Mouse (Mus musculus): ENCODE data around the gene Teddm2. TPM values are rescaled to one million over a fixed set of nuclear protein-coding genes. Genes with fewer than 3 reads are reported as not detected.
A peak's percentile ranks its signal among the peaks of the same experiment; 100 is the strongest.
"Not testable (repeated sequence)": the region's sequence is repeated elsewhere in the genome, so short reads cannot be mapped to it uniquely, and the experiment has no call there.

The Teddm2 gene
- polyA plus RNA-seq, 1 experiment from 2014 or later = 0.67 TPM

DNA sequence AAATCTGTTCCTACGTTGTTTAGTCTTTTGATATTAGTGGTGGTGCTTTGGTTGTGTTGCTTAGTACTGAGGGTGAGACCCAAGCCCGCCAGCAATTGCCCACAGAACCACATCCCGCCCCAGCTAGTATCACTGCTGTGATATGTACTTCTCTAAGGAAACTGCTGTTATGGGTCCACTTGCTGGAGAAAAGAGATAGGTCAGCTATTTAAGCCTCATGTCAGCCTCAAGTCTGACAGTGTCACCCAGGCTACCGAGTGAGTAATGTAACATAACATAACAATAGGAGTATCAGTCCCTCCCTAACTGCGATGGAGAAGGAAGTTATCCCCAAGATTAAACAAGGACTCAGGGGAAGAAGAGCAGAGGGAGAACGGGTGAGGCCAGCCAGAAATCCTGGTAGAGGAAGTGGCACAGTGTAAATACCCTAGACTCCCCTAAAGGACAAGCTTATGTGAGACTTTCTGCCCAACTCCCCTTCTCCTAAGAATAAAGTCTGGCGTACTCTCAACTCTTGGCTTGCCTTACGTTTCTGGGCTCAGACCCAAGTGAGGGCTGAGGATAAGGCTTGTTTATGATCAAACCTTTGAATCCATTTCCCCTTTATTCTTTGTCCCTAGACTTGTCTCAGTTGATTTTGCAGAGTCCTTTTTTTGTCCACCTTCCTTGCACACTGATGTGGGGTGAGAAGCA, 5.7 kb downstream of the Teddm2 start:
- Histone ChIP-seq H3K27ac (ENCODE audit: low read length) (no peak overlapping the region), H3K27me3 (ENCODE audit: insufficient read depth, low read length) (no peaks in the 10 kb centered on the region), H3K4me1 (ENCODE audit: insufficient read depth, low read length) (no peaks in the 10 kb centered on the region), H3K9ac (replicated peaks; ENCODE audit: low read length) (no peak overlapping the region), H3K4me3 (ENCODE audit: low read length) (no peak overlapping the region), H3K9me3 (ENCODE audit: low read length) (no peaks in the 10 kb centered on the region), H3K4me2 (replicated peaks; ENCODE audit: low read depth, low read length) (no peak overlapping the region), H3K36me3 (ENCODE audit: insufficient read depth, low read length) (no peaks in the 10 kb centered on the region)
- no peak for ATAC-seq (ENCODE audit: low FRiP score, low TSS enrichment)
- 63% methylated on average over 8 of the region's 8 CpGs for WGBS

DNA sequence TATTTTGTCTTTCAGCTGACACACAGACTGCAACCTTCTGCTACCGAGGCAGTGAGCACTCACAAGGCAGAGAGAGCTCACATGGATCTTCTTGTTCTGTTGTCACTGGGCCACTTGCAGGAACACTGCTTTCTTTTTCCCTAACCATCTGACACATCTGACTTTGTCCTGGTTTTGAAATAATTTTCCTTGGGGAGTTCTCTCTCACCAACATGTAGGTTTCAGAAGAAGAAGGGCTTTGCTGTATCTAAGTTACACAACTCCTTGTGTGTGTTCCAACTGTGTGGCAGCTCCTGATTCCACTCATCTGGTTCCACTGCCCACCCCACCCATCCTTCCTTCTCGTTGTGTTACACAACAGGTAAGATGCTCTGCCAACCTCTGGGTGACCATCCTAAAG, 6.3 kb downstream of the Teddm2 start:
- no peak overlapping the region for H3K4me2 ChIP-seq (replicated peaks; ENCODE audit: low read depth, low read length)
- H3K36me3 ChIP-seq (ENCODE audit: insufficient read depth, low read length) = no peaks in the 10 kb centered on the region
- H3K9ac ChIP-seq (replicated peaks; ENCODE audit: low read length) = no peak overlapping the region
- ATAC-seq (ENCODE audit: low FRiP score, low TSS enrichment) = no peak
- no peaks in the 10 kb centered on the region for H3K27me3 ChIP-seq (ENCODE audit: insufficient read depth, low read length)
- H3K9me3 ChIP-seq (ENCODE audit: low read length) = no peaks in the 10 kb centered on the region
- 87% methylated on average over 2 of the region's 2 CpGs for WGBS
- no peaks in the 10 kb centered on the region for H3K4me1 ChIP-seq (ENCODE audit: insufficient read depth, low read length)
- no peak overlapping the region for H3K27ac ChIP-seq (ENCODE audit: low read length)
- no peak overlapping the region for H3K4me3 ChIP-seq (ENCODE audit: low read length)

DNA sequence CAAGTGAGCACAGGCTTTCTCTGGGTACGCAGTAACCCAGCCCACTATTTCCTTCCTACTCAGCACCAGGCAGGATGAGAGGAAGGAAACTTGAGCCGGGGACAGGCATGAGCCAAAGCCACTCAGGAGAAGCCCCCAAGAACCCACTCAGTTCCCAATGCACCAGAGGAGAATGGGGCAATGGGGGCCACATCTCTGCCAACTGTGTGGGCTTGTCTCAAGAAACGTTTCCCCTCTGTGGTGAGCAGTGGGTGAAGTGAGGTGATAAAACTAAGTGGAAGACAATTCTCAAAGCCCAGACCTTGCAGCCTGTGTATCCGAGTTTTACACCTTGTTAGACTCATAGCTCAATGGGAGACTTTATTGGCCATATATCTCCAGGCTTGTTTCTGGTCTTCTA, 8.6 kb downstream of the Teddm2 start, which contains the start of gene Teddm1a:
Gene Teddm1a, plus strand, starts transcription at position 301 of the 400 bp plus-strand sequence.
- WGBS = 40% methylated on average over 4 of the region's 4 CpGs

DNA sequence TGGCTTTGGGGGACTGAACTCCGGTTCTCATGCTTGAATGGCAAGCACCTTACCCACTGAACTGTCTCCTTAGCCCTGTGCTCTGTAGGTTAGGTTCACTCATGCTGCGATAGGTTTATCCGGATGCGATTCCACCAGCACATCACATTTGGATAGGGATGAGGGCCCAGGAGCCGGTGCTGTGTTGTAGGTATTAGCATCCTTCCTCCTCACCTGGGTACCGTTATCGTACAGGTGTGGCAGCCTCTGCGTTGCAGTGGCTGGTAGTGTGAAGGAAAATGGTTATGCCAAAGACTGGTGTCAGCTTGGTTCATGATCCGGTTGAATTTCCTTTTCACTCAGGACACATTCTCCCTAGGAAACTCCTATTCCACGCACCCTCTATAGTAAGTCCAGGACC, 9.9 kb downstream of the Teddm2 start:
- ATAC-seq (ENCODE audit: low FRiP score, low TSS enrichment) = no peak
- H3K27ac ChIP-seq (ENCODE audit: low read length) = no peak overlapping the region
- 89% methylated on average over 10 of the region's 10 CpGs for WGBS
- H3K4me1 ChIP-seq (ENCODE audit: insufficient read depth, low read length) = no peaks in the 10 kb centered on the region
- H3K9ac ChIP-seq (replicated peaks; ENCODE audit: low read length) = no peak overlapping the region
- no peaks in the 10 kb centered on the region for H3K9me3 ChIP-seq (ENCODE audit: low read length)
- no peaks in the 10 kb centered on the region for H3K27me3 ChIP-seq (ENCODE audit: insufficient read depth, low read length)
- H3K36me3 ChIP-seq (ENCODE audit: insufficient read depth, low read length) = no peaks in the 10 kb centered on the region
- no peak overlapping the region for H3K4me3 ChIP-seq (ENCODE audit: low read length)
- H3K4me2 ChIP-seq (replicated peaks; ENCODE audit: low read depth, low read length) = no peak overlapping the region

More for the DNA sequence above, 8.6 kb downstream of the Teddm2 start, which contains the start of gene Teddm1a:
- Histone ChIP-seq H3K4me2 (replicated peaks; ENCODE audit: low read depth, low read length) (no peak within 1 kb of the TSS), H3K9me3 (ENCODE audit: low read length) (no peaks in the 10 kb centered on the region), H3K27ac (ENCODE audit: low read length) (no peak within 1 kb of the TSS), H3K4me1 (ENCODE audit: insufficient read depth, low read length) (no peaks in the 10 kb centered on the region), H3K36me3 (ENCODE audit: insufficient read depth, low read length) (no peaks in the 10 kb centered on the region), H3K27me3 (ENCODE audit: insufficient read depth, low read length) (no peaks in the 10 kb centered on the region), H3K4me3 (ENCODE audit: low read length) (no peak within 1 kb of the TSS), H3K9ac (replicated peaks; ENCODE audit: low read length) (no peak within 1 kb of the TSS)
- ATAC-seq (ENCODE audit: low FRiP score, low TSS enrichment) = no peak

DNA sequence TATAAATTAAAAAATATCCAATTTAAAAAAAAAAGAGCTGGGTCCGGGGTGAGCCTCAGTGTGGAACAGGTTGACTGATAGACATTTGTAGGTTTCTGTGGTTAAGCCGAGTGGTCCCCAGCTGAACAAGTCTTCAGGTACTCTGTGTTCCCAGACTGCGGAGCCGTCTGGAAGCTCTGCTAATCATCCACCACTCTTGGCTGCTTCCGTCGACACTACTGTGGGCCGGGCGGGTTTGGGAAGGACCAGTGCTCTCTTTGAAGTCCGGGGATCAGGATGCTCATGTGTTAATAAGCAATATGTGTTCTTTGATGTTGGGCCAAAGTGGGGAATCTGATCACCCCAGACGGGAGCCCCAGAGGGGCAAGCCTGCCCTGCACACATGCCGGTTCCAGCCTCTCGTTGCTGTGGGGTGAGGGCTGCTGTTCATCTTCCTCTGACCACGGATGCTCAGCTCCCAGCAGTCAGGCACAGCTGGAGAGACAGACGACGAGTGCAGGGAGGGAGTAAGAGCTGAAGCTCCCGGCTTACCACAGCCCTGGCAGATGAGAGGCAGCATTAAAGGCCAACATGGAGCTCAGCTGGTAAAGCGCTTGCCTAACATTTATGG, 13.9 kb downstream of the Teddm2 start:
- no peak overlapping the region for H3K4me2 ChIP-seq (replicated peaks; ENCODE audit: low read depth, low read length)
- no peak overlapping the region for H3K4me3 ChIP-seq (ENCODE audit: low read length)
- no peaks in the 10 kb centered on the region for H3K36me3 ChIP-seq (ENCODE audit: insufficient read depth, low read length)
- peak; percentile 74; the same call in 1 of the 2 replicates for ATAC-seq (ENCODE audit: low FRiP score, low TSS enrichment)
- 12% methylated on average over 17 of the region's 17 CpGs for WGBS
- H3K9me3 ChIP-seq (ENCODE audit: low read length) = no peaks in the 10 kb centered on the region
- no peaks in the 10 kb centered on the region for H3K4me1 ChIP-seq (ENCODE audit: insufficient read depth, low read length)
- no peak overlapping the region for H3K27ac ChIP-seq (ENCODE audit: low read length)
- no peaks in the 10 kb centered on the region for H3K27me3 ChIP-seq (ENCODE audit: insufficient read depth, low read length)
- H3K9ac ChIP-seq (replicated peaks; ENCODE audit: low read length) = no peak overlapping the region

DNA sequence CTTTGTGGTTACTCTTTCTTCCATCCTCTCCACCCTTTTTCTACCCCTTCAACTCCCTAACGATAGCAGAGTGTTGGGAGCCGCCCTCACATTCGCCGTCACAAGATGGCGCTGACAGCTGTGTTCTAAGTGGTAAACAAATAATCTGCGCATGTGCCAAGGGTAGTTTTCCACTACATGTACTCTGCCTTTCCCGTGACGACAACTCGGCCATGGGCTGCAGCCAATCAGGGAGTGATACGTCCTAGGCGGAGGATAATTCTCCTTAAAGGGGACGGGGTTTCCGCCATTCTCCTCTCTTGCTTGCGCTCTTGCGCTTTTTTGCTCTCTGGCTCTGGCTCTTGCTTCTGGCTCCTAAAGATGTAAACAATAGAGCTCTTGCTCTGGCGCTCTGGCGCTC, 19.6 kb downstream of the Teddm2 start:
- not testable (repeated sequence) for H3K27me3 ChIP-seq (ENCODE audit: insufficient read depth, low read length); H3K4me3 ChIP-seq (ENCODE audit: low read length); H3K4me1 ChIP-seq (ENCODE audit: insufficient read depth, low read length); H3K36me3 ChIP-seq (ENCODE audit: insufficient read depth, low read length); ATAC-seq (ENCODE audit: low FRiP score, low TSS enrichment); H3K9ac ChIP-seq (replicated peaks; ENCODE audit: low read length); H3K27ac ChIP-seq (ENCODE audit: low read length); H3K9me3 ChIP-seq (ENCODE audit: low read length); H3K4me2 ChIP-seq (replicated peaks; ENCODE audit: low read depth, low read length)
- 96% methylated on average over 17 of the region's 17 CpGs for WGBS

DNA sequence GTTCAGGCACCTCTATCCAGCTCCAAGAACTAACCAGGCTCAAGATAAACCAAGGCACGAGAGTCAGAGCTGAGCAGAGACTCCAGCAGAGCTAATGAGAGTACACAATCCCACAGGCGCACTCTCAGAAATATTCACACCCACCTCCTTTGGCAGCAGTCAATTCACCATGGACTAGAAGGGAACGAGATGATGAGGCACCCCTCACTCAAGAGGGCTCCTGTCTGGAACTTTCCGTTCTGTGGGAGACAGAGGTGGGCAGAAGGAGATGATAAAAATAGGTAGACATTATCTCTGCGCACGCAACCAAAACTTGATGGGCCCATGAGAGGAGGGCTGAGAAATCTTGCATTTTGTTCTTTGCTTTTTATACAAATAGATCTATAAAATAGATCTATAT, 26.0 kb downstream of the Teddm2 start, which contains the start of gene Teddm1b:
Gene Teddm1b, plus strand, starts transcription at position 301 of the 400 bp plus-strand sequence.
- Histone ChIP-seq H3K4me2 (replicated peaks; ENCODE audit: low read depth, low read length) (no peak within 1 kb of the TSS), H3K27ac (ENCODE audit: low read length) (no peak within 1 kb of the TSS), H3K4me1 (ENCODE audit: insufficient read depth, low read length) (no peaks in the 10 kb centered on the region), H3K4me3 (ENCODE audit: low read length) (no peak within 1 kb of the TSS), H3K9ac (replicated peaks; ENCODE audit: low read length) (no peak within 1 kb of the TSS), H3K36me3 (ENCODE audit: insufficient read depth, low read length) (no peaks in the 10 kb centered on the region), H3K27me3 (ENCODE audit: insufficient read depth, low read length) (no peaks in the 10 kb centered on the region), H3K9me3 (ENCODE audit: low read length) (no peaks in the 10 kb centered on the region)
- no peak for ATAC-seq (ENCODE audit: low FRiP score, low TSS enrichment)
- 81% methylated on average over 6 of the region's 6 CpGs for WGBS

DNA sequence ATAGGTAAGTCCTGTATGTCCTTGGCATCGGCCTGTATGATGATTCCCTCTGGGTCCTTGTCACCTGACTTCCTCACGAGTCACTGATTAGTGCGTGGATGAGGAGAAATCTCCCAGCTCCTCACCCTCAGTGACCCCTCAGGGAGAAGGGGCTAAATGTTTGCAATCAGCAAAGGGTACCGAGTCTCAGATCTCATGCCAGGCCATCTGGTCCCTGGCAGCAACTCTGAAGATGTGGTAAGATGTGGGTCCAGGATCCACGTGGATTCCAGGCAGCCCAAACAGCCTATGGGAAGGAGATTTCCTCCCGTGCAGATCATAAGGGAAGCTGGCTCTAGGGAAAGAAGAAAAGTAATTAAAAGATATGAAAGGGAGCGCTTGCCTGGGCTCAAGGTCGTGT, 44.1 kb downstream of the Teddm2 start:
- 78% methylated on average over 8 of the region's 8 CpGs for WGBS
- Histone ChIP-seq H3K9me3 (ENCODE audit: low read length) (no peaks in the 10 kb centered on the region), H3K36me3 (ENCODE audit: insufficient read depth, low read length) (no peaks in the 10 kb centered on the region), H3K9ac (replicated peaks; ENCODE audit: low read length) (no peak overlapping the region), H3K4me2 (replicated peaks; ENCODE audit: low read depth, low read length) (no peak overlapping the region), H3K4me1 (ENCODE audit: insufficient read depth, low read length) (no peaks in the 10 kb centered on the region), H3K27me3 (ENCODE audit: insufficient read depth, low read length) (no peaks in the 10 kb centered on the region), H3K27ac (ENCODE audit: low read length) (no peak overlapping the region), H3K4me3 (ENCODE audit: low read length) (no peak overlapping the region)
- ATAC-seq (ENCODE audit: low FRiP score, low TSS enrichment) = no peak

DNA sequence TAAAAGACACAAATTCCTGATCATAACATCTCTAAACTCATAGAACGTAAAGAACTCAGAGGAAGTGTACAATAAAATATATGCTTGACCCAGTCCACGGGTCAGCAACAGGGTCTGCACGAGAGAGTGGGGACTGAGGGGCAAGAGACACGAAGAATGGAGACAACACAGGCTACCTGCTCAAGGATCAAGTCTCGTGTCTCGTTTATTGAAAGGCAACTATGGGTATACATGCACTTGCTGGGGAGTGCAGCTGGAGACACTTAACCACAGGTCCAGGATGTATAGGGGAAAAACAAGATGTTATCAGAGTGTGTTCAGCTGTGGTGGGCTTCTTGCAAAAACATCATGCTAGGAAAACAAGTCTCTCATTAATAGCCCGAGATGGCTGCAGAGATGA, 47.3 kb downstream of the Teddm2 start:
- not testable (repeated sequence) for H3K27me3 ChIP-seq (ENCODE audit: insufficient read depth, low read length); H3K27ac ChIP-seq (ENCODE audit: low read length); H3K4me1 ChIP-seq (ENCODE audit: insufficient read depth, low read length); H3K36me3 ChIP-seq (ENCODE audit: insufficient read depth, low read length); H3K4me2 ChIP-seq (replicated peaks; ENCODE audit: low read depth, low read length); H3K9ac ChIP-seq (replicated peaks; ENCODE audit: low read length); ATAC-seq (ENCODE audit: low FRiP score, low TSS enrichment); H3K9me3 ChIP-seq (ENCODE audit: low read length); H3K4me3 ChIP-seq (ENCODE audit: low read length)
- 64% methylated on average over 7 of the region's 7 CpGs for WGBS

DNA sequence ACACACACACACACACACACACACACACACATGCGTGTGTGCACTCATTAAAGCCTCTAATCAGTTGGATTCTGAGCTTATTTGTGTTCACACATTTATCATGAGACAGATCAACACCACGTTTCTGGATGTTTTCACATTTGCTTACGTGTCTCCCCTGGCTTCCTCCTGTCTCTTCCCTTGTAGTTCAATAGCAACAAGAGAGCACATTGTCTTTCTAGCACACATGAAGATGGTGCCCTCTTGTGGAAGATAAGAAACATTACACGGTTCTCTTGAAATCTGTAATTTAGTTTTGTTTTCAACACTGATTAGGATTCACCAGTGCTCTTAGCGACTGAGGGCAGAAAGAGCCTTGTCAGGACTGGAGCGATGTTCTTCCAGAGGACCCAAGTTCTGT, 53.2 kb downstream of the Teddm2 start:
- no peak overlapping the region for H3K4me2 ChIP-seq (replicated peaks; ENCODE audit: low read depth, low read length)
- no peak for ATAC-seq (ENCODE audit: low FRiP score, low TSS enrichment)

More for the DNA sequence above, 53.2 kb downstream of the Teddm2 start:
- no peaks in the 10 kb centered on the region for H3K9me3 ChIP-seq (ENCODE audit: low read length)
- no peaks in the 10 kb centered on the region for H3K36me3 ChIP-seq (ENCODE audit: insufficient read depth, low read length)
- 30% methylated on average over 6 of the region's 6 CpGs for WGBS
- no peaks in the 10 kb centered on the region for H3K4me1 ChIP-seq (ENCODE audit: insufficient read depth, low read length)
- H3K27ac ChIP-seq (ENCODE audit: low read length) = no peak overlapping the region
- no peaks in the 10 kb centered on the region for H3K27me3 ChIP-seq (ENCODE audit: insufficient read depth, low read length)
- H3K9ac ChIP-seq (replicated peaks; ENCODE audit: low read length) = no peak overlapping the region
- H3K4me3 ChIP-seq (ENCODE audit: low read length) = no peak overlapping the region

Data from kidney, embryonic 16.5 days (tissue).